Mouse (Mus musculus) layer of hippocampus, adult 2 months (tissue): ENCODE measurements around the gene Nr2f2. TPM values are rescaled to one million over a fixed set of nuclear protein-coding genes. Genes with fewer than 3 reads are reported as not detected.

Experiments used
- DNase-seq, 2 experiments: peaks; one replicate each; pipeline ENCODE4 v3.0.0; 2022; ENCODE audit warnings: low spot score in 2 of 2
- H3K27ac ChIP-seq: fragments of 200-600 bp; 2 replicates; pipeline ENCODE4 v1.8.1; 2022
- H3K4me3 ChIP-seq: fragments of 200-600 bp; 2 replicates; pipeline ENCODE4 v1.8.1; 2022; ENCODE audit warnings: mild to moderate bottlenecking
- CTCF ChIP-seq: fragments of 200-600 bp; conservative IDR thresholded peaks from 2 replicates; pipeline ENCODE4 v1.8.1; 2022; ENCODE audit warnings: antibody characterized with exemption, mild to moderate bottlenecking, moderate library complexity
- total RNA-seq, 2 experiments: library from RNA; stranded (reverse); gene quantifications; 2 replicates each; pipeline ENCODE4 v1.2.3; 2021

Nr2f2 gene
- total RNA-seq, 2 experiments from 2014 or later = 35.8 to 48.5 TPM

DNA sequence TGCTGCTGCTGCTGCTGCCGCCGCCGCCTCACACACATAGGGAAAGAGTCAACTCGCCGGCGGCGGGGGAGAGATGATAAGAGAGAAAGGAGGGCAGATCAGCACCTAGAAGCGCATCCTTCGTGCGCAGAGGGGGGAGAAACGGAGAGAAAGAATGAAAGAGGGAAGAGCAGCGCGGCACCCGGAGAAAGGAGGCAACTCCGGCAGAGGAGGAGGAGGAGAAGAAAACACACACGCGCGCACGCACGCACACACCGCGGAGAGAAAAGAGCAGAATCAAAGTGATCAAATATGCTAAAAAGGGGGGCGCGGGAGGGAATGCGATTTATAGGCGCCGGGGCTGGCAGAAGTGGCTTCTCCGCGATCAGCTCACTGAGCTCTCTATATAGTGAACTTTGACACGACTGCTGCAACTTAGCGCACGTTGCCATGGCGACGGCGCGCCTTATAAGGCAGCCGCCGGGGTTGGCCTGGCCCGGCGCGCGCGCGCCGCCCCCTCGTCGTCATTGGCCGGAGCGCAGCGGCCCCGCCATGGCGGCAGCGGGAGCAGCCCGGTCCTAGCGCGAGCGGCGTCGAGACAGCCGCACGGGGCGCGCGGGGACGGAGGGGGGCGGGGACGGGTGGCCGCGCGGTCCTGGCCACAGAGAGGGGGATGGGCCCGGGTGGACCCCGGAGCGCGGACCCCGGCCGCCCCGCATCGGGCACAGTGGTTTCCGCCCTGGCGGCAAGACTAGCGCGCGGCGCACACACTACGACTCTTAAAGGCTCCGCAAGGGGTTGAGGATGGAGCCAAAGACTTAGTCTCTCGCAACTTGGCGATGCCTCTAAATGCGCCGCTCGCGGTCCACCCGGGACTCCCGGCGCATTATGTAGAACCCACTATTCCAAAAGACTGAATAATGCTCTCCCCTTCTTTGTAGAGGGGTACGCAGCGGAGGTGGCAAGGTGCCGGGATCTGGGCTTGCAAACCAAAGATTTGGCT lies 4.9 kb downstream of the Nr2f2 start:
- DNase-seq = peak; percentile 83 to 87
- peak; percentile 50 for TF ChIP-seq CTCF
- H3K4me3 ChIP-seq = peak overlapping the region; percentile 83
- peak overlapping the region; percentile 92 for H3K27ac ChIP-seq

- TF ChIP-seq CTCF = no peak
- peak overlapping the region; percentile 92 for H3K27ac ChIP-seq
- no peak for DNase-seq
- peak overlapping the region; percentile 83 for H3K4me3 ChIP-seq
These were observed 5.7 kb downstream of the Nr2f2 start for GRCm38 (mm10) chr7:70360611-70361382.

- Histone ChIP-seq H3K4me3 (peak overlapping the region; percentile 73), H3K27ac (peak overlapping the region; percentile 91)
- no peak for TF ChIP-seq CTCF
- no peak for DNase-seq
These were observed 6.5 kb downstream of the Nr2f2 start for GRCm38 (mm10) chr7:70359791-70360581.

DNA sequence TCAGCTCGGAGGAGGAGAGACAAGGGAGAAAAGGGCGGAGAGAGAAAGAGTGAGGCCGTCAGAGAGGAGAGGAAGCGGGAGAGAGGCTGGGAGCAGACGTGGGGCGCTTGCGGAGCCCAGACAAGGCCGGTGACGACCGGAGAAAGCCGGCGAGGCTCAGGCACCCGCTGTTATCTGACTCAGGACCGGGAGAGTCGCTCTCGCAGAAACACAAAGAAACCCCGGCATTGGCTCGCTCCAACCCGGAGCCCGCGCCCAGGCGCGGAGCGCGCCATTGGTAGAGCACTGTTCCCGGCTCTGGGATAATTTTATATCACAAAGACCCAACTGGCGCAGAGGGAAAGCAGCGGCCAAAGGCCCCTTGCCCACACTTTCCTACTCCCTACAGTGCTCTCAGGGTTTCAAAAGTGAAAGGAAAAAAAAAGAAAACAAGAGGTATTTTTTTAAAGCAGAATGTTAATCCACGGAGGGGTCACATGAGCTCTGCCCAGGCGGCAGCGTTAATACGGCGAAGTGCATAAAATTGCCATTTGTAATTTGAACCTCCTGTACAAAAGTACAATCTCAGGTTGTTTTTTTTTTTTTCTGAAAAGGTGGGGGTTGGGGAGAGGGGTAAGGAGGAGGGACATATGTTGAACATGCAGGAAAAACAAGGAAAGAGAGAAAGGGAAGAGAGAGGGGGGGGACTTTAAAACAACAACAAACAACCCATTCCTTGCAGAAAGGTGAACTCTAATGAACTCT lies 7.5 kb downstream of the Nr2f2 start:
- TF ChIP-seq CTCF = no peak
- DNase-seq = peak in 1 of 2 experiments; percentile 38
- peak overlapping the region; percentile 91 for H3K27ac ChIP-seq
- H3K4me3 ChIP-seq = peak overlapping the region; percentile 73

DNA sequence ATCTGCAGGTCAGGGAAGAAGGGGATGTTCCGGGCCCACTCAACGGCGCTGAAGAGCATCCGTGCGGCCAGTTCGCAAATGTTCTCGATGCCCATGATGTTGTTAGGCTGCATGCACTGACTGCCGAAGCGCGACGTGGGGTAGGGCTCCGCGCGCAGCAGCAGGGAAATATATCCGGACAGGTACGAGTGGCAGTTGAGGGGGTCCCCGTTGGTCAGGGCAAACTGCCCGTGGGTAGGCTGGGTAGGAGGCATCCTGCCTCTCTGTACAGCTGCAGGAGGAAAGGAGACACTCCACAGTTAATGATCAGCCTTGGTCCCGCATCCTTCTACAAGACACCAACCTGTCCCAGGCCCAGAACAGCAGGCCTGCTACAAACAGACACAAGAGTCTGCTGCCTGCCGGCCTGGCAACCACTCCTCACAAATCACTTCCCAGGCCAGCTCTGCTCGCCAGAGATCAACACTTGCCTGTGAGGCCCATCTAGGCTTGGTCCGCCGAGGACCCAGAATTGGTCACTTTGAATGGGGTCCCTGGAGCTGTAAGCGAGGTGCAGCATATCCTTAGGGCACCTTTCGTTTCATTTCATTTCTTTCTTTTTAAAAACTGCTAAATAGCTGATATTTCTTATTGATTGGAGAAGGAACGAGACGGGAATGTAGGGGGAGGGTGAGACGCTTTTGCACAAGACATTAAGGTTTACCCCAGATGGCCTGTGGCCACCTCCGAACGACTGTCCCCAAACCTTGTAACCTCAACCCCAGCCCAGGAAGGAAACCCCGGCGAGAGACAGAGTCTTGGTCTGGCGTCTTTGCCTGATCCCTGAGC lies 8.3 kb downstream of the Nr2f2 start:
- H3K4me3 ChIP-seq = peak overlapping the region; percentile 73
- TF ChIP-seq CTCF = no peak
- peak overlapping the region; percentile 91 for H3K27ac ChIP-seq
- DNase-seq = no peak

DNA sequence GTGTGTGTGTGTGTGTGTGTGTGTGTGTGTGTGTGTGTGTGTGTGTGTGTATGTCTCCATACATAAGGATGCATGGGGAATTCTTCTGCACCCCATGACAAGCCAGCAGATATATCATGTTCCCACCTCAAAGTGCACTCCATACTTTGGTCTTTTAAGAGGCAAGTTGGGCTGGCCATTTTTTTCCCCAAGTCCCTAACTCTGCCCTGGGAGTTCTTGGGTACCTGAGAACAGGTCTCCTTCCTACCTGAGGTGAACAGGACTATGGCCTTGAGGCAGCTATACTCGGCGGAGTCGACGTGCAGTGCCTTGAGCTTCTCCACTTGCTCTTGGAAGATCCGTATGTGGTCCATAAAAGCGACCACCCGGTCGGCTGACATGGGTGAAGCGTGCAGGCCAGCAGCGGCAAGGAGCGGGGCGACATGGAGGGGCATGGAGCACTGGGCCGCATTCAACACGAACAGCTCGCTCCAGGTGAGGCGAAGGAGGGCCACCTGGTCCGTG lies 9.0 kb downstream of the Nr2f2 start:
- Histone ChIP-seq H3K4me3 (peak overlapping the region; percentile 73), H3K27ac (peak overlapping the region; percentile 91; the same call in 1 of the 2 replicates)
- DNase-seq = no peak
- no peak for TF ChIP-seq CTCF

DNA sequence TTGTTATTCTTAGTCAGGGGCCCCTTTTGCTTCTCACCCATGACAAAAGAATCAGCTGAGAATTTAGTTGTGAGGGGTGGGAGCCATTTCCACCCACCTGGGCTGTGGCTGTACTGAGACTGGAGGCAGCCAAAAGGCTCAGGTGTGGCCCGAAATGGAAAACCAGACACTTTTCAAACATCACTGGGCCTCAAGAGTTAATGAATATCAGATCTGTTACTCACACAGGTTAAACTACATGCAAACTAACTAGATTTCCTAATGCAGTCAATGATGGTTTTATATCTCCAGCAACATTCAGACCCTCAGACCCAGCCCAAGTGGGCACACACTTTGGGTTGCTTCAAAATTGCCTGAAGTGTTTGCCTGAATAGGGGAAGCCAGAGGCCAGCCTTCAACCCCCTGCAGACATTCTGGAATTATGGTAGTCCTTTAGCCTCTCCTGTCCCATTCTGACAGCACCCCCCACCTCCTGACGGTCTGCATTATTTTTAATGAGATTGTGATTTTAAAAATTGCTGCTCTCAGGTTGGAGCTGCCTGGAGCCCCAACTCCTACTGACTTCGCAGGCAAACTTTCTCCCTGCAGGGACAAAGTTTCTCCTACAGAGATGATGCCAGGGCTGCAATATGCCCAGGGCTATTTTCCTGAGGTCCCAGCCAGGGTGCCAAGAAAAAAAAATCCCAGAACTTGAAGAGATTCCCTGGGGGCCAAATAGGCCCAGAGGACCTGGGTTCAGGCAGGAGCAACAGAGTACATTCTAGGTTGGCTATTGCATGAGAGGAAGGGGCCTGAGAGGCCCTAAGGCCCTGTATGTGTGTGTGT lies 9.6 kb downstream of the Nr2f2 start:
- H3K27ac ChIP-seq = peak overlapping the region; percentile 64
- no peak for TF ChIP-seq CTCF
- peak overlapping the region; percentile 44 for H3K4me3 ChIP-seq
- DNase-seq = no peak

- Histone ChIP-seq H3K27ac (peak overlapping the region; percentile 64), H3K4me3 (peak overlapping the region; percentile 44)
- no peak for TF ChIP-seq CTCF
These were observed 10.6 kb downstream of the Nr2f2 start for GRCm38 (mm10) chr7:70355691-70356568.

DNA sequence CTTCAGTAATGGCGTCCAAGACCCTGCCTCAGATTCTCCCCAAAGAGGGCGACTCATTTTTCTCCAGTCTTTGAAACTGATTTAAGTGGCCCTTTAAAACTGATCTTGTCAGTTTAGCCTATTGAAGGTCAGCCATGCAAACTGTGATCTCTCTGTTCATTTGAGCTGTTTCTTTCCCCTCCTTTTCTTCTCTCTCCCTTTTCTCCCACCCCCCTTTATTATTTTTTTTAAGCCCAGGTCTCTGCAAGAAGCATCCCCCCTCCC lies 11.2 kb downstream of the Nr2f2 start:
- H3K4me3 ChIP-seq = peak overlapping the region; percentile 26; the same call in 1 of the 2 replicates
- H3K27ac ChIP-seq = peak overlapping the region; percentile 63; the same call in 1 of the 2 replicates

More at GRCm38 (mm10) chr7:70355691-70356568, 10.6 kb downstream of the Nr2f2 start:
- DNase-seq = no peak

More for the DNA sequence above, 11.2 kb downstream of the Nr2f2 start:
- no peak for DNase-seq
- no peak for TF ChIP-seq CTCF
